Comparison of ENCODE assay signal across 7 mouse cellular contexts in the genomic region with DNA sequence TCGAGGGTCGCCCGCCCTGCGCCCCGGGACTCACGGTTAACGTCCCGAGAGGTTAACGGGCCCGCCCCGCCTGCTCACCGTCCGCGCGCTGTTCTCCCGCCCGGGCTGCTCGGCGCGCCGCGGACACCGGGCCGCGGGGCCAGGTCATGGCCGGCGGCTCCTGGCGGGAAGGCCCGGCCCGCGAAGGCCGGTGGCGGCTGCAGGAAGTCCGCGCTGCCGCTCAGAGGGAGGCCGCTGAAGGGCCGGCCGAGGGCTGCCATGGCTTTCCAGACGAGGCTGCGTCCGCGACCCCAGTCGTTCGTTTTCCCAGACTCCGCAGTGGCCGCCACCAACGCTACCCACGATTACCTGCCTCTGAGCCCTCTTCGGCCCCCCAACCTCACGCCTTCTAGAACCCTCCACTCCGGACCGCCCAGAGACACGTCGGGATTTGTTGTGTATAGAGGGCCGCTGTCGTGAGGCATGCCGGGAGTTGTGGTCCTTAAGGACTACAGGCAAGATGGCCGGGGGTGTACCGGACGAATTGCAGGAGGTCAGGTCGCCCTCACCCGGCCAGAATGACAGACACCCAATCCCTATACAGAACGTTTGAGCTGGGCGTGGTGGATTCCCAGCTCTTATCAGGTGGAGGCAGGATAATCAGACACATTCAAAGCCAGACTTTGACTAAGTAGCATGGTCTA. TPM values are rescaled to one million over a fixed set of nuclear protein-coding genes. Genes with fewer than 3 reads are reported as not detected.
DNase-seq lines count a peak whose midpoint lies in the region; ATAC-seq lines count a peak whose summit lies in the region.

TSS of gene Ccdc117 (minus strand) at position 389 of the 683 bp plus-strand sequence.

- no peaks in the 10 kb centered on the region for H3K9me3 ChIP-seq in intestine, embryonic 16.5 days (ENCODE audit: control insufficient read depth, low read length)
- H3K9me3 ChIP-seq in midbrain, embryonic 11.5 days (ENCODE audit: control insufficient read depth, low read length), result no peaks in the 10 kb centered on the region

- peak within 1 kb of the TSS; percentile 97 for H3K4me3 ChIP-seq in intestine, embryonic 16.5 days (ENCODE audit: low read length)
- peak within 1 kb of the TSS; percentile 78 for H3K4me3 ChIP-seq in midbrain, embryonic 11.5 days (ENCODE audit: low read depth, low read length)

- H3K9ac ChIP-seq in intestine, embryonic 16.5 days (ENCODE audit: low read depth, low read length), result peak within 1 kb of the TSS; percentile 93
- peak within 1 kb of the TSS; percentile 88 for H3K9ac ChIP-seq in midbrain, embryonic 11.5 days (ENCODE audit: low read length)

- H3K27me3 ChIP-seq in intestine, embryonic 16.5 days (replicated peaks; ENCODE audit: control insufficient read depth, insufficient read depth, low read length), result no peaks in the 10 kb centered on the region
- H3K27me3 ChIP-seq in midbrain, embryonic 11.5 days (ENCODE audit: control insufficient read depth, insufficient read depth, low read length), result no peaks in the 10 kb centered on the region

- H3K4me1 ChIP-seq in intestine, embryonic 16.5 days (ENCODE audit: control insufficient read depth, insufficient read depth, low read length), result peaks cover 19% of the 10 kb centered on the region
- peaks cover 14% of the 10 kb centered on the region; the same call in 1 of the 2 replicates for H3K4me1 ChIP-seq in midbrain, embryonic 11.5 days (ENCODE audit: control insufficient read depth, insufficient read depth, low read length)

- H3K27ac ChIP-seq in intestine, embryonic 16.5 days (ENCODE audit: low read length), result peak within 1 kb of the TSS; percentile 77
- H3K27ac ChIP-seq in midbrain, embryonic 11.5 days (ENCODE audit: low read depth, low read length), result peak within 1 kb of the TSS; percentile 48; the same call in 1 of the 2 replicates

- ATAC-seq in intestine, embryonic 16.5 days, result peak; percentile 100
- peak; percentile 98 for ATAC-seq in midbrain, embryonic 11.5 days (ENCODE audit: low FRiP score)

- H3K4me2 ChIP-seq in intestine, embryonic 16.5 days (ENCODE audit: low read depth, low read length), result peak within 1 kb of the TSS; percentile 61
- H3K4me2 ChIP-seq in midbrain, embryonic 11.5 days, result peak within 1 kb of the TSS; percentile 88

- peak; percentile 96 for DNase-seq in adrenal gland, adult 2 months
- DNase-seq in embryo, embryonic 11.5 days (ENCODE audit: low read depth, low spot score), result peak; percentile 81
- DNase-seq in gastrocnemius, postnatal 36 days, result peak; percentile 83 to 88
- peak; percentile 84 to 86 for DNase-seq in left cerebral cortex, postnatal 36 days (ENCODE audit: low spot score in 2 of 2)
- DNase-seq in midbrain, embryonic 11.5 days (ENCODE audit: low spot score, missing footprints), result peak; percentile 98
- peak; percentile 91 for DNase-seq in skeletal muscle tissue, adult 2 months (ENCODE audit: low read depth, low spot score)

- intact Hi-C loops in gastrocnemius, postnatal 36 days (cut with DNase I), result no loop called here
- intact Hi-C loops in left cerebral cortex, postnatal 36 days (cut with DNase I), result loop anchor here (2.0 kb wide), 1 partner anchor 21 kb away; the partner anchor contains the start of gene Xbp1

- H3K36me3 ChIP-seq in intestine, embryonic 16.5 days (ENCODE audit: control insufficient read depth, insufficient read depth, low read length), result no peaks in the 10 kb centered on the region
- no peaks in the 10 kb centered on the region; the same call in 1 of the 2 replicates for H3K36me3 ChIP-seq in midbrain, embryonic 11.5 days (ENCODE audit: control insufficient read depth, insufficient read depth, low read length)

- WGBS in intestine, embryonic 16.5 days, result under 1% methylated on average over 64 of the region's 65 CpGs
- under 1% methylated on average over 53 of the region's 65 CpGs for WGBS in midbrain, embryonic 11.5 days

RNA-seq across cellular contexts. Expression of gene Ccdc117, which starts in this region (rescaled TPM):
- 10 to 100 TPM; 19.5 to 32.0 TPM for total RNA-seq in adrenal gland, adult 2 months (2021)
- 5.0 and 6.5 TPM in 2 replicates for polyA plus RNA-seq in adrenal gland, adult 2 months (2012; rRNA removed)
- total RNA-seq in gastrocnemius, postnatal 36 days (2021), result 10 to 100 TPM; 15.6 to 15.9 TPM
- polyA plus RNA-seq in intestine, embryonic 16.5 days (2015; fragmentation: Nextera tagmentation; extraction: Ambion mirVana), result 11.1 and 11.9 TPM in 2 replicates
- 10 to 100 TPM; 11.2 to 14.6 TPM for total RNA-seq in left cerebral cortex, postnatal 36 days (2021)
- polyA plus RNA-seq in midbrain, embryonic 11.5 days (2014; fragmentation: Nextera tagmentation; extraction: Ambion mirVana), result 26.2 and 27.4 TPM in 2 replicates

Comparison
In these comparisons a context has a peak if more than half of its experiments do, and no peak if none do; other contexts are left out.
1. Peak in every context shown above with its lines: DNase-seq, ATAC-seq, H3K4me3 ChIP-seq and H3K27ac ChIP-seq.